Mouse (Mus musculus) embryo, embryonic 10 days (tissue): Measurements from ENCODE around the gene Sdccag8.

Source experiments
- DNase-seq: peaks from one replicate; pipeline ENCODE4 v3.0.0-alpha.2; 2015; ENCODE audit warnings: low spot score

Gene Sdccag8

GRCm38 (mm10) chr1:176985691-176986090, 171.2 kb downstream of the Sdccag8 start:
- DNase-seq = no peak

- no peak for DNase-seq
Measured at GRCm38 (mm10) chr1:176986275-176986674, 171.8 kb downstream of the Sdccag8 start.

- DNase-seq = no peak
Measured at GRCm38 (mm10) chr1:176986990-176987740, 172.7 kb downstream of the Sdccag8 start.

- no peak for DNase-seq
Measured at GRCm38 (mm10) chr1:176991473-176991872, 177.0 kb downstream of the Sdccag8 start.

GRCm38 (mm10) chr1:176992517-176992916, 178.1 kb downstream of the Sdccag8 start:
- DNase-seq = peak; percentile 50

- DNase-seq = no peak
Measured at GRCm38 (mm10) chr1:176993141-176994010, 178.9 kb downstream of the Sdccag8 start.

- peak; percentile 71 for DNase-seq
Measured at GRCm38 (mm10) chr1:176994087-176994486, 179.6 kb downstream of the Sdccag8 start.

- DNase-seq = peak; percentile 63
Measured at GRCm38 (mm10) chr1:176994707-176995418, 180.4 kb downstream of the Sdccag8 start.

GRCm38 (mm10) chr1:176995419-176995775, 180.9 kb downstream of the Sdccag8 start:
- no peak for DNase-seq

GRCm38 (mm10) chr1:176996166-176996565, 181.7 kb downstream of the Sdccag8 start:
- no peak for DNase-seq

GRCm38 (mm10) chr1:176996630-176997201, 182.3 kb downstream of the Sdccag8 start:
- DNase-seq = peak; percentile 52

GRCm38 (mm10) chr1:176997254-176997653, 182.8 kb downstream of the Sdccag8 start:
- no peak for DNase-seq

GRCm38 (mm10) chr1:176997711-176998689, 183.5 kb downstream of the Sdccag8 start:
- peak; percentile 53 for DNase-seq

GRCm38 (mm10) chr1:176999011-176999410, 184.6 kb downstream of the Sdccag8 start:
- DNase-seq = peak; percentile 82

- DNase-seq = no peak
Measured at GRCm38 (mm10) chr1:177002951-177003350, 188.5 kb downstream of the Sdccag8 start.

GRCm38 (mm10) chr1:177004041-177004741, 189.7 kb downstream of the Sdccag8 start:
- DNase-seq = no peak

GRCm38 (mm10) chr1:177007405-177007804, 192.9 kb downstream of the Sdccag8 start:
- DNase-seq = no peak

GRCm38 (mm10) chr1:177008777-177009176, 194.3 kb downstream of the Sdccag8 start:
- DNase-seq = no peak

GRCm38 (mm10) chr1:177010041-177010440, 195.6 kb downstream of the Sdccag8 start:
- DNase-seq = no peak

- DNase-seq = peak; percentile 56
Measured at GRCm38 (mm10) chr1:177010607-177011302, 196.3 kb downstream of the Sdccag8 start.
